Mouse (Mus musculus) spleen, adult 2 months (tissue): ENCODE results near the gene Gm13285.
"Not testable (repeated sequence)": the region's sequence is repeated elsewhere in the genome, so short reads cannot be mapped to it uniquely, and the experiment has no call there.

Source experiments
- CTCF ChIP-seq: fragments of 200-500 bp; IDR thresholded peaks from 2 replicates; pipeline ENCODE4 v1.5.1; 2011; ENCODE audit warnings: mild to moderate bottlenecking, inconsistent platforms; ENCODE audit not compliant: insufficient read depth, insufficient read length, insufficient replicate concordance; ENCODE audit errors: extremely low read depth
- POLR2A ChIP-seq: fragments of 200-500 bp; IDR thresholded peaks from 2 replicates; pipeline ENCODE4 v1.6.1; 2011; ENCODE audit warnings: low read depth, low read length, inconsistent platforms

DNA sequence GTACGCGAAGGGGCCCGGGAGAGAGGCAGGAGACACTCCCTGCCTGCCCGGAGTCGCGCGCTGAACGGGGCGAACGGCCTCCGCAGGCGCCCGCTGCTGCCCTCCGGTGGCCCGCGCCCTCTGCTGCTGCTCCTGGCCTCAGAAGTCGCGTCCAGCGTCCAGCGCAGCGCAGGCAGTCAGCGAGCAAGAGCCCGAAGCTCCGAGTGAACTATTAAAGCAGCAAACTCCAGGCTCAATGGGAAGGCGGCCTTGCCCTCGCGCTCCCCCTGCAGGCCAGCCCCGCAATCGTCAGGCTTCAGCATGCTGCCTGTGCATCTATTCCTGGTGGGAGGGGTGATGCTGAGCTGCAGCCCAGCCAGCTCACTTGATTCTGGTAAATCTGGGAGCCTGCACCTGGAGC is 19.9 kb upstream of the Gm13285 start, which contains the start of gene Gm13272:
- not testable (repeated sequence) for TF ChIP-seq CTCF, POLR2A
